Mouse (Mus musculus) liver, adult 2 months (tissue): ENCODE data around the gene Pdlim7.

Source experiments
- CTCF ChIP-seq: fragments of 200-500 bp; IDR thresholded peaks from 2 replicates; pipeline ENCODE4 v1.5.1; 2011; ENCODE audit warnings: low read depth, low read length, control low read depth
- POLR2A ChIP-seq: fragments of 200-500 bp; IDR thresholded peaks from 2 replicates; pipeline ENCODE4 v1.6.1; 2011; ENCODE audit warnings: low read length, control low read depth; ENCODE audit not compliant: insufficient read depth; ENCODE audit errors: extremely low read depth

- TF ChIP-seq CTCF: no peak
- no peak for TF ChIP-seq POLR2A
These were observed 21.7 kb upstream of the Pdlim7 start for GRCm38 (mm10) chr13:55535191-55535590.
